Mouse (Mus musculus): ENCODE data around the gene Misp.

- TF ChIP-seq POLR2A (IDR thresholded peaks at IDR 0.05; ENCODE audit: low read depth, low read length) (no peak), CTCF (conservative IDR thresholded peaks at IDR 0.05; ENCODE audit: insufficient read depth, insufficient read length, low read depth, low read length) (no peak)
These were observed 45.8 kb downstream of the Misp start for GRCm38 (mm10) chr10:79866601-79867000.

Measured in kidney, adult 2 months (tissue).